In the genomic region with DNA sequence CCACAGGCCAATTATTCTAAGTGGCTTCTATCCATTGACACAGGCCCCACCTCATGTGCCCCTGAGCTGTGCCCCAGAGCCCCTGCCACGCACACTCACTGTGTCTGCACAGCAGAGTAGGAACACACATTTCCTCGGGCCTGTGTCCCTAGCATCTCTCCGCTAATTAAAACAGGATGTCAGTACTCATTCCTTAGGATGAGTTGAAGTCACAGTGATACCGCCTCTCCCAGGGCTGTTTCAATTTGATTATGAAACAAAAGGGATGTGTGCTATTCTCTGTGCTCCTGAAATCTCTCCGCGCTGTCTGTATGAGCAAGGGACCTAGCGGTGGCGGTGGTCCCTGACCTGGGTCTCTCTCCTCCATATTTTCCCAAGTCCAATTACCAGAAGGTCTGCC, we compare ENCODE assay signal across 22 mouse cellular contexts.
"Had no signal": no experiment of that assay in that cellular context is flagged by ENCODE, and none has a peak within 500 bp of the region (broad histone marks: within the 10 kb centered on the region; RNA-seq: fewer than 3 reads in every experiment).

No protein-coding gene starts in this region.

- H3K9me3 ChIP-seq: kidney, embryonic 15.5 days; limb, embryonic 10.5 days; limb, embryonic 13.5 days; liver, embryonic 12.5 days; liver, embryonic 15.5 days; lung, embryonic 15.5 days; megakaryocyte, embryonic 14.5 days; midbrain, embryonic 10.5 days; midbrain, embryonic 13.5 days; neural tube, embryonic 13.5 days; stomach, embryonic 15.5 days had no signal

- H3K9ac ChIP-seq: kidney, embryonic 15.5 days; limb, embryonic 13.5 days; liver, embryonic 12.5 days; liver, embryonic 15.5 days; lung, embryonic 15.5 days; midbrain, embryonic 13.5 days; neural tube, embryonic 13.5 days; stomach, embryonic 15.5 days had no signal

- H3K27me3 ChIP-seq: limb, embryonic 13.5 days; liver, embryonic 15.5 days; lung, embryonic 15.5 days; midbrain, embryonic 13.5 days; neural tube, embryonic 13.5 days; stomach, embryonic 15.5 days had no signal

- DNase-seq: kidney, postnatal 10 days; kidney, postnatal 36 days; liver; lung, adult 18-20 months; lung, postnatal 10 days; lung, postnatal 36 days; right cerebral cortex, postnatal 25 days; spleen, adult 18-20 months; thymus, postnatal 25 days had no signal

- H3K36me3 ChIP-seq: kidney, embryonic 15.5 days; limb, embryonic 10.5 days; limb, embryonic 13.5 days; liver, embryonic 12.5 days; liver, embryonic 15.5 days; lung, embryonic 15.5 days; midbrain, embryonic 10.5 days; midbrain, embryonic 13.5 days; neural tube, embryonic 13.5 days; stomach, embryonic 15.5 days had no signal

- H3K4me3 ChIP-seq: kidney, embryonic 15.5 days; limb, embryonic 10.5 days; limb, embryonic 13.5 days; liver, embryonic 12.5 days; liver, embryonic 15.5 days; lung, embryonic 15.5 days; megakaryocyte, embryonic 14.5 days; midbrain, embryonic 10.5 days; midbrain, embryonic 13.5 days; myocyte; neural tube, embryonic 13.5 days; stomach, embryonic 15.5 days had no signal

- ATAC-seq: liver, embryonic 12.5 days; midbrain, embryonic 13.5 days; midbrain, embryonic 16.5 days had no signal

- H3K4me2 ChIP-seq: kidney, embryonic 15.5 days; limb, embryonic 13.5 days; liver, embryonic 12.5 days; liver, embryonic 15.5 days; lung, embryonic 15.5 days; midbrain, embryonic 13.5 days; neural tube, embryonic 13.5 days; stomach, embryonic 15.5 days had no signal

- H3K4me1 ChIP-seq: kidney, embryonic 15.5 days; liver, embryonic 12.5 days; liver, embryonic 15.5 days; lung, embryonic 15.5 days; stomach, embryonic 15.5 days had no signal

- H3K27ac ChIP-seq: kidney, embryonic 15.5 days; limb, embryonic 10.5 days; limb, embryonic 13.5 days; liver, embryonic 12.5 days; liver, embryonic 15.5 days; lung, embryonic 15.5 days; midbrain, embryonic 10.5 days; midbrain, embryonic 13.5 days; neural tube, embryonic 13.5 days; stomach, embryonic 15.5 days had no signal
